11 mouse cellular contexts compared by ENCODE assay signal in genomic region chr2:157422062-157422655, GRCm38 (mm10). TPM values are rescaled to one million over a fixed set of nuclear protein-coding genes. Genes with fewer than 3 reads are reported as not detected.
DNase-seq lines count a peak whose midpoint lies in the region; ATAC-seq and TF ChIP-seq lines count a peak whose summit lies in the region.
"Had no signal": no experiment of that assay in that cellular context is flagged by ENCODE, and none has a peak within 500 bp of the region (broad histone marks: within the 10 kb centered on the region; RNA-seq: fewer than 3 reads in every experiment).

No protein-coding gene starts in this region.

- H3K27ac ChIP-seq in kidney, embryonic 14.5 days (ENCODE audit: low read depth, low read length), result peak overlapping the region; percentile 96
- peak overlapping the region; percentile 39; the same call in 1 of the 2 replicates for H3K27ac ChIP-seq in embryonic facial prominence, embryonic 13.5 days
- no peak overlapping the region for H3K27ac ChIP-seq in liver, postnatal 0 days (ENCODE audit: low read depth)
- H3K27ac ChIP-seq: macrophage had no signal

- no peaks in the 10 kb centered on the region for H3K27me3 ChIP-seq in kidney, embryonic 14.5 days (ENCODE audit: control insufficient read depth, insufficient read depth, low read length)
- no peaks in the 10 kb centered on the region for H3K27me3 ChIP-seq in embryonic facial prominence, embryonic 13.5 days
- H3K27me3 ChIP-seq in liver, postnatal 0 days (ENCODE audit: insufficient read depth, low read length), result 0 out of 2 replicates have a peak, but pooled peaks cover 7% of the 10 kb centered on the region
- H3K27me3 ChIP-seq: heart, embryonic 15.5 days had no signal

- H3K36me3 ChIP-seq in kidney, embryonic 14.5 days (ENCODE audit: control insufficient read depth, insufficient read depth, low read length), result no peaks in the 10 kb centered on the region
- H3K36me3 ChIP-seq in embryonic facial prominence, embryonic 13.5 days, result no peaks in the 10 kb centered on the region
- no peaks in the 10 kb centered on the region for H3K36me3 ChIP-seq in liver, postnatal 0 days (replicated peaks; ENCODE audit: insufficient read depth, low read length)
- H3K36me3 ChIP-seq: heart, embryonic 15.5 days had no signal

- H3K4me1 ChIP-seq in kidney, embryonic 14.5 days (ENCODE audit: control insufficient read depth, insufficient read depth, low read length), result peaks cover 34% of the 10 kb centered on the region
- H3K4me1 ChIP-seq in embryonic facial prominence, embryonic 13.5 days, result peaks cover 58% of the 10 kb centered on the region
- peaks cover 13% of the 10 kb centered on the region for H3K4me1 ChIP-seq in liver, postnatal 0 days (ENCODE audit: insufficient read depth)

- ATAC-seq in kidney, embryonic 14.5 days (ENCODE audit: low FRiP score, low TSS enrichment), result no peak
- ATAC-seq in embryonic facial prominence, embryonic 13.5 days (ENCODE audit: insufficient number of reproducible peaks, insufficient read depth, low FRiP score, low TSS enrichment, low read depth), result no peak
- peak; percentile 28; the same call in 1 of the 2 replicates for ATAC-seq in liver, postnatal 0 days
- no peak for ATAC-seq in erythroid progenitor cell, adult 5-6 weeks (replicated peaks; ENCODE audit: low FRiP score, poor library complexity, severe bottlenecking)
- ATAC-seq: forebrain, embryonic 16.5 days had no signal

- H3K9ac ChIP-seq in kidney, embryonic 14.5 days (ENCODE audit: low read depth, low read length), result no peak overlapping the region
- no peak overlapping the region for H3K9ac ChIP-seq in embryonic facial prominence, embryonic 13.5 days
- H3K9ac ChIP-seq in liver, postnatal 0 days (replicated peaks), result no peak overlapping the region
- H3K9ac ChIP-seq: heart, embryonic 15.5 days had no signal

- H3K9me3 ChIP-seq in kidney, embryonic 14.5 days (ENCODE audit: control insufficient read depth, low read length), result no peaks in the 10 kb centered on the region
- H3K9me3 ChIP-seq in embryonic facial prominence, embryonic 13.5 days, result no peaks in the 10 kb centered on the region
- H3K9me3 ChIP-seq in liver, postnatal 0 days (ENCODE audit: low read length), result no peaks in the 10 kb centered on the region
- H3K9me3 ChIP-seq: heart, embryonic 15.5 days had no signal

- H3K4me3 ChIP-seq in kidney, embryonic 14.5 days (ENCODE audit: low read length), result no peak overlapping the region
- no peak overlapping the region for H3K4me3 ChIP-seq in embryonic facial prominence, embryonic 13.5 days
- H3K4me3 ChIP-seq in liver, postnatal 0 days (ENCODE audit: low read depth, low read length), result no peak overlapping the region
- H3K4me3 ChIP-seq: heart, embryonic 15.5 days had no signal

- no peak for TF ChIP-seq EP300 in liver, postnatal 0 days (IDR thresholded peaks at IDR 0.05; ENCODE audit: low read depth)

- 54% methylated on average over 11 of the region's 11 CpGs for WGBS in kidney, embryonic 14.5 days
- 47% methylated on average over 11 of the region's 11 CpGs for WGBS in embryonic facial prominence, embryonic 13.5 days
- WGBS in liver, postnatal 0 days (ENCODE audit: insufficient replicate concordance), result 56% methylated on average over 11 of the region's 11 CpGs

- H3K4me2 ChIP-seq in kidney, embryonic 14.5 days (replicated peaks; ENCODE audit: low read depth, low read length), result no peak overlapping the region
- no peak overlapping the region for H3K4me2 ChIP-seq in embryonic facial prominence, embryonic 13.5 days
- no peak overlapping the region for H3K4me2 ChIP-seq in liver, postnatal 0 days (ENCODE audit: low read depth, low read length)
- H3K4me2 ChIP-seq: heart, embryonic 15.5 days had no signal

- no peak for TF ChIP-seq CTCF in liver, postnatal 0 days (IDR thresholded peaks at IDR 0.05; ENCODE audit: low read depth)

- DNase-seq in kidney, postnatal 4 days, result no peak
- peak; percentile 56 for DNase-seq in 3T3-L1 (ENCODE audit: low read depth, low spot score)
- DNase-seq in liver, postnatal 0 days, result no peak
- no peak for DNase-seq in yolk sac, embryonic 10.5 days (ENCODE audit: low spot score)
- DNase-seq: right cerebral cortex, postnatal 14 days had no signal

RNA-seq across cellular contexts. Expression of gene Src, which starts 3.9 kb away (rescaled TPM):
- 13.5 and 17.5 TPM in 2 replicates for polyA plus RNA-seq in kidney, embryonic 14.5 days (2014; fragmentation: Nextera tagmentation; extraction: Ambion mirVana)
- 21.5 and 22.1 TPM in 2 replicates for polyA plus RNA-seq in embryonic facial prominence, embryonic 13.5 days (2015; fragmentation: Nextera tagmentation; extraction: Ambion mirVana)
- 1.6 and 1.8 TPM in 2 replicates for polyA plus RNA-seq in liver, postnatal 0 days (2015; fragmentation: Nextera tagmentation; extraction: Ambion mirVana)
- 0.36 and 0.42 TPM in 2 replicates for total RNA-seq in erythroid progenitor cell, adult 5-6 weeks (2015; ENCODE audit: low replicate concordance)
- total RNA-seq in erythroid progenitor cell, adult 5-6 weeks (2017; ENCODE audit: low replicate concordance), result 0.39 and 1.1 TPM in 2 replicates

RNA-seq across cellular contexts. Expression of gene Manbal, which starts 54.8 kb away (rescaled TPM):
- 38.2 and 62.2 TPM in 2 replicates for polyA plus RNA-seq in kidney, embryonic 14.5 days (2014; fragmentation: Nextera tagmentation; extraction: Ambion mirVana)
- polyA plus RNA-seq in embryonic facial prominence, embryonic 13.5 days (2015; fragmentation: Nextera tagmentation; extraction: Ambion mirVana), result 80.6 and 90.9 TPM in 2 replicates
- 22.8 and 23.4 TPM in 2 replicates for polyA plus RNA-seq in liver, postnatal 0 days (2015; fragmentation: Nextera tagmentation; extraction: Ambion mirVana)
- total RNA-seq in erythroid progenitor cell, adult 5-6 weeks (2015; ENCODE audit: low replicate concordance), result 15.9 and 26.0 TPM in 2 replicates
- 3.3 and 9.4 TPM in 2 replicates for total RNA-seq in erythroid progenitor cell, adult 5-6 weeks (2017; ENCODE audit: low replicate concordance)
